Comparison of ENCODE assay signal across 2 mouse cellular contexts in the genomic region with DNA sequence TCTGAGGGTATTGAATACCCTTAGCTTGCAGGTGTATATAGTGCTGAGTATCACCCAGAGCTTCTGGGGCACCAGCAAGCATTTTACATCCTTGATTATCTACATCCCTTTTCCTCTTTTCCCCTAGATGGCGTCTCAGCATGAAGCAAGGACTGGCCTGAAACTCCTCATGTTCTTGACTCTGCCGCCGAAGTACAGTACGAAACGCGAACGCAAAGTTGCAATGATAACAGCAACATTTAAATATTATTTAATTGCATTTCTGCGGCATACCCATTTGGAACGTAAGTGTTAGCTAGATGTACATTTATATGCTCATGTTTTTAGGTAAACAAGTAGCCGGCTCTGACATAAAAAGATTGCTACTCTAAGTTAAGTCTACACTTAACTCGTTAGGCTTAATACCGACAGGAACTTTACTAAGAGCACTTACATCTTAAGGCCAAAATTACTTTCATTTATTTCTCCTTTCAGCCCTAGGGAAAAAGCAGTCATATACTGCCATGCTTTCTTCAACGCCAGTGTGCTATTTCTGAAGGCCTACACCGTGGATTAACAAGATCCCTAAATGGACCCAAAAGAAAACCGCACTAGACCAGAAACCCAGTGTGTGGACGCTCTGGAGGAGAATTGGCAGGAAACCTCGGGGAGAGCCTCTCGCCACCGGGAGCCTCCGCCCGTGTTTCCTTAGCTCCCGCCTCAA.
TF ChIP-seq lines count a peak whose summit lies in the region.

No protein-coding gene starts in this region.

TF ChIP-seq in C2C12, 6 proteins besides CTCF, POLR2A, EP300 and RAD21:
- TF ChIP-seq FOSL1 (IDR thresholded peaks at IDR 0.05; ENCODE audit: insufficient read depth, low read length, poor library complexity, severe bottlenecking) (no peak), USF1 (IDR thresholded peaks at IDR 0.05; ENCODE audit: low read depth) (no peak), MAX (IDR thresholded peaks at IDR 0.05) (no peak), MYOD1 (IDR thresholded peaks at IDR 0.05; ENCODE audit: control insufficient read depth, insufficient read length, low read depth) (no peak), MYOG (IDR thresholded peaks at IDR 0.05; ENCODE audit: control insufficient read depth, extremely low read depth, insufficient read length) (no peak), CEBPB (IDR thresholded peaks at IDR 0.05; ENCODE audit: low read depth) (no peak)

TF ChIP-seq in myocyte, 11 proteins besides CTCF, POLR2A, EP300 and RAD21:
- TF ChIP-seq TCF12 (IDR thresholded peaks at IDR 0.05; ENCODE audit: insufficient read depth, poor library complexity, severe bottlenecking): no peak
- TF ChIP-seq USF1 (IDR thresholded peaks at IDR 0.05; ENCODE audit: low read depth): no peak
- TF ChIP-seq TCF3 (IDR thresholded peaks at IDR 0.05; ENCODE audit: insufficient read length, low read depth): no peak
- TF ChIP-seq MYOD1 (IDR thresholded peaks at IDR 0.05; ENCODE audit: control insufficient read depth in 1 of 3, insufficient read length in 2 of 3, low read depth in 2 of 3): no peak
- TF ChIP-seq E2F4 (IDR thresholded peaks at IDR 0.05; ENCODE audit: insufficient read depth): no peak
- no peak for TF ChIP-seq MYOG (IDR thresholded peaks at IDR 0.05; ENCODE audit: control insufficient read depth in 1 of 3, insufficient read depth in 1 of 3, insufficient read length in 2 of 3, low read depth in 2 of 3)
- no peak for TF ChIP-seq SRF (IDR thresholded peaks at IDR 0.05; ENCODE audit: control insufficient read depth, insufficient read length, low read depth)
- TF ChIP-seq MAX (IDR thresholded peaks at IDR 0.05; ENCODE audit: low read depth): no peak
- no peak for TF ChIP-seq REST (IDR thresholded peaks at IDR 0.05; ENCODE audit: insufficient read depth, insufficient read length)
- no peak for TF ChIP-seq POLR2AphosphoS2 (IDR thresholded peaks at IDR 0.05; ENCODE audit: insufficient read length, low read depth)
- TF ChIP-seq CEBPB (IDR thresholded peaks at IDR 0.05; ENCODE audit: insufficient read depth, poor library complexity, severe bottlenecking): no peak
